Mouse (Mus musculus): ENCODE measurements around the gene Smox.

Smox gene

DNA sequence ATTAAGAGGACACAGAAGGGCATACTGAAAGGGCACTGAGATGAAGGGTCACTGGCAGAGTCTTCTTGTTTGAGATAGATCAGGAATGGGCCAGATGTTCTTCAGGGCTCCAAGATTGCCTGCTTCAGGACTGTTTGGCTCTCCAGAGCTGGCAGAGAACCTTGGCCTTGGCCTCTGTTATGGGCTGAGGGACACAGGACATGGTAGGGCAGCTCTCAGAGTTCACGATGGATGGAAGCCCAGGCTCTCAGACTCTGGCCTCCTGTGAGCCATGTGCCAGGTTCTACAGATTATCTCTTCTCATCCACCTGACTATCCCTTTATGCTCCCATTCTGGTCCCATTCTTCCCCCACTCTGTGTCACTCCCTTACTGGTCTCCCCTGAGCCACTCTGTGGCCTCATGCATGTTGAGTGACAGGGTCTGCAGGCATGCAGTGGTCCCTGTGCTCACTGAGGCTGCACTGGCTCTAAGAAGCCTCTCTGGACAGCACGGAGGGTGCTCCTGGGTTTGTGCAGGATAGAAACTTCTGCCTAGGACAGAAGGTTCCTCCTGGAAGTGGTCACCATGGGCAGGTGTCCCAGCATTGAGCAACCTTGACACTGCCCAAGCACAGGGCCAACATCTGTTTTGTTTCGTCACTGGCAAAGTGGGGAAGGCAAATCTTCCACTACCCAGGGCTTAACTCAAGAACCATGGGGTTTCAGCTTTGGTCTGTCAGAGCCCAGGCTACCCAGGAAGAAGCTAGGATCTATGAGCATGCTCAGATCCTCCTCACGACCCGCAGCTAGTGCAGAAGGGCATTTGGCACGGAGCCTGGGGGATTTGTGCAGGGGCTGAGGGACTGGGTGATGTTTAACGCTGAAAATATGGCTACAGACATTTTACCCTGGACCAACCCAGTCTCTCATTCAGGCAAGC, 60.7 kb downstream of the Smox start:
- DNase-seq (ENCODE audit: low read depth, low spot score), result no peak

DNA sequence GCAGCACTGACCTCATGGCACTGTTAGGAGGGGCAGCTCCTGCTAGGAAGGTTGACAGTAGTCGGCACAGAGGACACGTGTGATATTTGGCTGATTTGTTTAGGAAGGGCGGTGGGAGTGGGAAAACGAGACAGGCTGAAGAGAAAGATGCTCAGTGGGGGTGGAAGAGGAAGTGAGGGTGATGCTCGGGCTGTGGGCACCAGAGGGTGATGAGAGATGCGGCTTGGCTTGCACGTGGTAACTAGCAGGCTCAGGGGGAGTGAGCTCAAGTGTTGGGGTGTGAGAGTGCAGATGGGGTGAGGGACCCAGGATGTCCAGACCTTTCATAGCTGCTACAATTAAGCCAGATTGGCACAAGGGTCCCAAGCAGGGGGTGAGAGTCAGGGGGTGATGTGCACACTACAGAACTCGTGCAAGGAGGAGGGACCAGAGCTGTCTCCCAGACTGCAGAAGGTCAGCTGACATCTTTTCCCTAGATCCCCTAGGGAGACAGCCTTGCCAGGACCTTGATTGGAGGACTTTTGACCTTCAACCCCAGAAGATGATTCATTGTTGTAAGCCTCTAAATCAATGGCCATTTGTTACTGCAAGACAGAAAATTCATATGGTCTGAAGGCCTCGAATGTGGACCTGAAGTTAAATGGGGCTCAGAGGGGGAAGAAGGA, 61.6 kb downstream of the Smox start:
- no peak for DNase-seq (ENCODE audit: low read depth, low spot score)

- no peak for DNase-seq (ENCODE audit: low read depth, low spot score)
Observed at GRCm38 (mm10) chr2:131557896-131558295, 66.6 kb downstream of the Smox start.

DNA sequence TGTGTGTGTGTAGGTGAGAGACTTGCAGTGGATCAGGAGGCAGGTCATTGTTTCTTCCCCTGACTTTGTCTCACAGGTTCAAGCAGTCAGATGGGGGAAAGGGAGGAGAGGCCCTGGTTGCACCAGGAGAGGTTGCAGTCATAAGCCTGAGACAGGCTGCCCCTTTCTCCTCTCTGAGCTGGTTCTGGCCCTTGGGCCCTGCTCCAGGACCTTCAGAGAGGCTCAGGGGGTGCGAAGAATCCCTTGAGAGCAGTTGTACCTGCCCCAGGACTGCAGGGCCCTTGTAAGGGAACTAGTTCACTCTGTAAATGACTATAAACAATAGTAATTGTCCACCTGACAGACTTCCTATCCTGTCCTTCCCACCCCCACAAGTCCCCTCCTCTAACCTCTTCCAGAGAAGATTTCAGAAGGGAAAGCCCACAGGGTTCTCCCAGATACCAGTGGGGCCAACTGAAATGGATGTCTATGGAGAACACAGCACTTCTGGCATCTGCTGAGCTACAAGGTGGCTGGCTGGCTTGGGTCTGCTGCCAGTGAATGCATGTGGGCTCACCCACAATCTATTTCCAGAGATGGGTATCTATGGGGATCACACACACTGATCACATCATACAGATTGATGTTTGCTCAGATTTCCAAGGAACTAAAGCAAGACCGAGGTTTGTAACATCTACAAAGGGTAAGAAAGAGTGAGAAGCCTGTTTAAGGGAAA, 69.1 kb downstream of the Smox start:
- DNase-seq (ENCODE audit: low read depth, low spot score), result no peak

DNA sequence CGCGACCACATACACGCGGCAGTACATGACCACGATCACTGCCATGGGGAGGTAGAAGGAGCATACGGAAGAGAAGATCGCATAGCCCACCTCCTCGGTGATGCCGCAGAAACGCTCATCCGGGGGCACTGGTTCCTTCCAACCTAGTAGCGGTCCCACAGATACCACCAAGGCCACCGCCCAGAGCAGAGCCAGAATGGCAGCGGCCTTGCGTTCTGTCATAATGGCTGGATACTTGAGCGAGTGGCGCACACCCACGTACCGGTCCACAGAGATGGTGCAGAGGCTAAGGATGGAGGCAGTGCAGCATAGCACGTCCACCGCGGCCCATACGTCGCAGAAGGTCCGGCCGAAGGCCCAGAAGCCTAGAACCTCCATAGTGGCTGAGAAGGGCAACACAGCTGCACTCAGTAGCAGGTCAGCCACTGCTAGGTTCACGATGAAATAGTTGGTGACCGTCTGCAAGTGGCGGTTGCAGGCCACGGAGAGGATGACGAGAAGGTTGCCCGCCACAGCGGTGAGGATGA, 70.1 kb downstream of the Smox start:
- DNase-seq (ENCODE audit: low read depth, low spot score), result no peak

GRCm38 (mm10) chr2:131561891-131562585, 70.7 kb downstream of the Smox start, which contains the start of gene Adra1d:
Gene Adra1d (minus strand): TSS chr2:131562283.
- DNase-seq (ENCODE audit: low read depth, low spot score), result no peak

- no peak for DNase-seq (ENCODE audit: low read depth, low spot score)
Observed at GRCm38 (mm10) chr2:131562586-131563122, 71.4 kb downstream of the Smox start.

Data from CD4-positive, CD25-positive, alpha-beta regulatory T cell, adult 2 months (primary cell).